Mouse (Mus musculus): ENCODE measurements around the gene Zfp729b. TPM values are rescaled to one million over a fixed set of nuclear protein-coding genes. Genes with fewer than 3 reads are reported as not detected.

Zfp729b gene
- polyA plus RNA-seq (2016; fragmentation: Nextera tagmentation; extraction: Ambion mirVana) = 2.1 and 2.6 TPM in 2 replicates

DNA sequence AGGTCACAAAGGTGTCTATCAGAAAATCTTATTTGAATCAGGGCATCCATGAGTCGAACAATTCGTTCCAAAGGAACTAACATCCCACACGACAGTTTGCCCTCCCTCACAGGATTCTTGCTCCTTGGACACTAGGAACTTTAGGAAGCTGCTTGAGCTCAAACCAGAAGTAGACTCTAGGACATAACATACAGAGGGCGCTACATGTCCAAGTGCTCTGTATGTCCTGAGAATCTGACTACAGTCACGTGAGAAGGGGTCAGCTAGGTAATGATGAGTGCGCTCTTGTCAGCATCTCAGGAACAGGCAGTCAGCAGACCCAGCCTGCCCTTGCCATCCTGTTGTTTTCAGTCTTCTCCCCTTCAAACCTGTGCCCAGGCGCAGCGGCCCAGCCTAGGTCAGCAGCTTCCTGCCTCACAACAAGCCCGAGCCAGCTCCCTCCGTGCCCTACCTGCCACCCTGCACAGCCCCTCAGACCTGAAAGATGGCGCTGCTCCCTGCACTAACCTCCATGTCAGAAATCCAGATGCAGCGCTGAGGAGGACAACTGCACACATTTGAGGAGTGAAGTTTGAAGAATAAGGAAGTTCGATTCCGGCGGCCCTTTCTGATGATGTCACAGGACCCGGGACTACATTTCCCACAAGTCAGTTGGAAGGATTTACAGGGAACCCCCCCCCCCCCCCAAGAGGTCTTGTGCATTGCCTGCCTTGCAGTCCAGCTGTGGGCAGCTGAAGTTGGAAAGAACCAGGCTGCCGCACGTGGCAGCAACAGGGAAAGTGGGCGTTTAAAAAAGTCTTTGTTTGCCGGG, at the start of gene Zfp729b:
Zfp729b (minus strand) TSS at position 642 of the 811 bp plus-strand sequence.
- Histone ChIP-seq H3K36me3 (peaks cover 2% of the 10 kb centered on the region; the same call in 1 of the 2 replicates), H3K4me3 (peak within 1 kb of the TSS; percentile 76), H3K27ac (peak within 1 kb of the TSS; percentile 85), H3K4me1 (0 out of 2 replicates have a peak, but pooled peaks cover 4% of the 10 kb centered on the region), H3K9me3 (peaks cover 5% of the 10 kb centered on the region; the same call in 1 of the 2 replicates), H3K27me3 (ENCODE audit: insufficient read depth, poor library complexity, severe bottlenecking) (no peaks in the 10 kb centered on the region)
- WGBS = 6% methylated on average over 20 of the region's 20 CpGs
- peak; percentile 96 for DNase-seq (ENCODE audit: low spot score)

DNA sequence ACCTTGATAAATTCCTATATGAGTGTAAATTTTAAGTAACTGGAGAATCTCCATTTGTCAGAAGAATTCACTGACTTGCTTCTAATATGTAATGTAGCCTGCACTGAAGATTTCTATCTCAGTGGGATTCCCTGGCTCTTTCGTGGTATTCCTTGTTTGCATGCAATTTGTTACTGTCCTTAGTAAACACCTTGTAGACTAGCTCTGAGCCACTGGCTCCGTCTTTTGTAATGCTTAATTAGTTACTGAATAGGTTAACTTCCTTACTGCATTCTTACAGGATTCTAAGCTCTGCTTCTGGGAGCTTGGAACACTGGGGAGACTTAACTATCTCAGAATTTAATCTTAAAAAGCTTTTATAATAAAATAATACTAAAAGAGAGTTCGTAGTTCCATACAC, 43.0 kb upstream of the Zfp729b start:
- Histone ChIP-seq H3K9me3 (no peaks in the 10 kb centered on the region), H3K27me3 (ENCODE audit: insufficient read depth, poor library complexity, severe bottlenecking) (no peaks in the 10 kb centered on the region), H3K4me1 (no peaks in the 10 kb centered on the region), H3K4me3 (no peak overlapping the region), H3K27ac (no peak overlapping the region), H3K36me3 (no peaks in the 10 kb centered on the region)
- WGBS = 44% methylated on average over 3 of the region's 3 CpGs
- no peak for DNase-seq (ENCODE audit: low spot score)

DNA sequence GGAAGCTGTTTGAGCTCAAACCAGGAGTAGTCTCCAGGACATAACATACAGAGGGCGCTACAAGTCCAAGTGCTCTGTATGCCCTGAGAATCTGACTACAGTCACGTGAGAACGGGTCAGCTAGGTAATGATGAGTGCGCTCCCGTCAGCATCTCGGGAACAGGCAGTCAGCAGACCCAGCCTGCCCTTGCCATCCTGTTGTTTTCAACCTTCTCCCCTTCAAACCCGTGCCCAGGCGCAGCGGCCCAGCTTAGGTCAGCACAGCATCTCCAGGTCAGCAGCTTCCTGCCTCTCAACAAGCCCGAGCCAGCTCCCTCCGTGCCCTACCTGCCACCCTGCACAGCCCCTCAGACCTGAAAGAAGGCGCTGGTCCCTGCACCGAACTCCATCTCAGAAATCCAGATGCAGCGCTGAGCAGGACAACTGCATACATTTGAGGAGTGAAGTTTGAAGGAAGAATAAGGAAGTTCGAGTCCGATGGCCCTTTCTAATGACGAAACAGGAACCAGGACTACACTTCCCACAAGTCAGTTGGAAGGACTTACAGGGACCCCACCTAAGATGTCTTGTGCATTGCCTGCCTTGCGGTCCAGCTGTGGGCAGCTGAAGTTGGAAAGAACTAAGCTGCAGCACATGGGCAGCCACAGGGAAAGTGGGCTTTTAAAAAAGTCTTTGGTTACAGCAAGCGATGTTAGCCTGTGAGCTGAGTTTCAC, 27.9 kb upstream of the Zfp729b start, which contains the start of the genes Gm49345 and Zfp729a:
Gm49345 (minus strand) TSS at position 476 of the 714 bp plus-strand sequence.
Zfp729a (minus strand) TSS at position 498 of the 714 bp plus-strand sequence.
- no peaks in the 10 kb centered on the region for H3K4me1 ChIP-seq
- H3K9me3 ChIP-seq = no peaks in the 10 kb centered on the region
- WGBS = 0% methylated on average over 19 of the region's 19 CpGs
- no peaks in the 10 kb centered on the region for H3K36me3 ChIP-seq
- no peaks in the 10 kb centered on the region for H3K27me3 ChIP-seq (ENCODE audit: insufficient read depth, poor library complexity, severe bottlenecking)
- peak; percentile 91 for DNase-seq (ENCODE audit: low spot score)
- H3K4me3 ChIP-seq = peak within 1 kb of the TSS; percentile 80
- peak within 1 kb of the TSS; percentile 86 for H3K27ac ChIP-seq

DNA sequence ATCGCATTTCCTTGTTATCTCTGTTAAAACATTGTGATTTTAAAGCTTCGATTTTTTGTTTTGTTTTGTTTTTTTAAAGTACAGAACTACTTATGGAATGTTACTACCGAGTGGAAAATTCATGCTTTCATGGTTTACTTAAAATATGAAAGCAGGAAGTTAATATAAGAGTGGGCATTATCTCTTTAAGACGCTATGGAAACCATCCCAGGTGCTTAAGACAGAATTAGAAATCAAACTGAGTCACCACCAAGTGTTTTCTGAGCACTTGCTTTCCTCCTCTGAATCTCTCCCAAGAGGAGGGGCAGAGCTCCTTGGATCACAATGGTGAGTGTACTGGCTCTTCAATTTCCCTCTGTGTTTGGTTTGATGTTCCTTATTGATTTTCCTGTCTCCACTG, 601 bp upstream of the Zfp729b start:
- Histone ChIP-seq H3K27ac (no peak overlapping the region), H3K4me3 (peak overlapping the region; percentile 76; the same call in 1 of the 2 replicates), H3K9me3 (peaks cover 5% of the 10 kb centered on the region; the same call in 1 of the 2 replicates), H3K27me3 (ENCODE audit: insufficient read depth, poor library complexity, severe bottlenecking) (no peaks in the 10 kb centered on the region), H3K36me3 (peaks cover 2% of the 10 kb centered on the region; the same call in 1 of the 2 replicates), H3K4me1 (0 out of 2 replicates have a peak, but pooled peaks cover 4% of the 10 kb centered on the region)
- 82% methylated on average over 4 of the region's 4 CpGs for WGBS
- DNase-seq (ENCODE audit: low spot score) = no peak

DNA sequence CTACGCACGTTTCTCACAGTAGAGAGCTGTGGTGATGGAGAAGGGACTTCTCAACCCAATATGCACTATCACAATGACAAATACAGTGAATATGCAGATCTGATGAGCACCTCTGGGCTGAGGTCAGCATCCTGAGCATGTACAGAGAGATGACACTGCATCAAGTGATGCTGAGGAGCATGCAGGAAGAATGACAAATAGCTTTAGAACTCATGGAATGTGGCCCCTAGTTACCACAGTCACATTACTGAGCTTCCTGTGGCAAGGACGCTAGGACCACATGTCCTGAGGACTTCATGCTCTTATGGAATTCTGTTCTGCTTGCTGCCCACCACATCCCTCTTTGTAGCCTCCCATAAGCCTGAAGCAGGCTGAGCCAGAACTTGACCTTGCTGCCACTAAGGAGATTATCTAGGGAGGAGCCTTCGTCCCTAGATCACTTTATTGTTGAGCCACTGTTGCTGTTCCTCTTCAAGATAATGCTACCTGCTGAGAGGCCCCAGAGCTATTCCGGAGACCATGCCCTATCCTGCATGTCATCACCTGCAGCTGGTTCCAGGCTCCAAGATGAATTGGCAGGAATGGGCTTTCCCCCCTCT, 36.8 kb downstream of the Zfp729b start:
- Histone ChIP-seq H3K4me3 (no peak overlapping the region), H3K36me3 (no peaks in the 10 kb centered on the region), H3K27me3 (ENCODE audit: insufficient read depth, poor library complexity, severe bottlenecking) (no peaks in the 10 kb centered on the region), H3K9me3 (no peaks in the 10 kb centered on the region), H3K27ac (no peak overlapping the region), H3K4me1 (no peaks in the 10 kb centered on the region)
- WGBS = 59% methylated on average over 5 of the region's 5 CpGs
- no peak for DNase-seq (ENCODE audit: low spot score)

DNA sequence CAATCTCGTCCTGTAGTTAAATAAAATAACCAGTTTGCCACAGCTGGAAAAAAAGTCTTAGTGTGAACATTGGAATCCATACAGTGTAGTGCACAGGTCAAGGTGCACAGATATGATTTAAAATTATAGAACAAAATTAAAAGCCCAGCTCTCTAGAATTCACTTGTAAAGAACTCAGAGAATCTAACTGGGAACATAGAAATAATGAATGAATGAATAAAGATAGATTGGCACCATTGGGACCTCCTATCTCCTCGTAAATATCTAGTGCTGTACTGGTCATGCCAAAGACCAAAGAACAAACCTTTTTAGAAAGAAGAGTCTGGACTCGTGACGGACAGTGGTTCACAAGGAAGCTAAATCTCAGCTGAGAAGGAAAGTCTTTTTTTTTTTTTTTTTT, 55.8 kb downstream of the Zfp729b start, which contains the start of gene Zfp748:
Zfp748 (minus strand) TSS at position 101 of the 400 bp plus-strand sequence.
- peak within 1 kb of the TSS; percentile 96 for H3K27ac ChIP-seq
- peak within 1 kb of the TSS; percentile 86 for H3K4me3 ChIP-seq
- H3K36me3 ChIP-seq = no peaks in the 10 kb centered on the region
- H3K27me3 ChIP-seq (ENCODE audit: insufficient read depth, poor library complexity, severe bottlenecking) = no peaks in the 10 kb centered on the region
- no peaks in the 10 kb centered on the region for H3K9me3 ChIP-seq
- peaks cover 6% of the 10 kb centered on the region for H3K4me1 ChIP-seq
- WGBS = 81% methylated on average over 4 of the region's 4 CpGs
- no peak for DNase-seq (ENCODE audit: low spot score)

DNA sequence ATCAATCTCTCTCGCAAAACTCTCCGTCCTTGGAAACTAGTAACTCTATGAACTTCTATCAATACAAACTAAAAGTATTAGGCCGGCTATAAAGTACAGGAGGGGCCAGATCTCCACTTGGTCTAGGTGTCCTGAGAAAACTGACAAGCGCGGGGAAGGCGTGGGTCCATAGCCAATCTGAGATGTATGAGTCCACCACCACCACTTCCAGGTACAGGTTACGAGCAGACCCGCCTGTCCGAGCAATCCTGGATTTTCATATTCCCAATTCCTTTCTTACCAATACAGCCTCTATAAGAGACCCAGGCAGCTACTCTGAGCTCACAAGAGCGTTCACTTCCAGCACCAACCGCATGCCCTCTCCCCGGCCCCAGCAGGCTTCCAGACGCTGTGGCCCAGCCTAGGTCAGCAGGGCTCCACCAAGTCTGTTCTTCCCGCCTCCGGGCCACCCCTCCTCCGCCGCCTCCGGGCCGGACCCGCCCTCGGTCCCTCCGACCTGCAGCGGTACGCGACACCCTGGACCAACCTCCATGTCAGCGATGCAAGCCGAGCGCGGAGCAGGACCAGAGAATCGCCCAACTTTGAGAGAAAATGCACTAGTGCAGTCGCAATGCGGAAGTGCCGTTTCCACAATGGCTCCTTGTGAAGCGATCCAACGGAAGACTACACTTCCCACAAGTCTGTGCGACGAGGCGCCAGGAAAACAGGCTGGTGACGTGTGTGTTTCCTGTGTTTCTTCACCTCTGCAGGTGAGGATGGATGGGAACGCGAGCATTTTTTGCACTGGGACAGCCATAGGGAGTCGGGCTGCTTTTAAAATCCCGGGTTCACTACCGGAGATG, 56.8 kb downstream of the Zfp729b start:
- 1% methylated on average over 44 of the region's 44 CpGs for WGBS
- peak; percentile 95 for DNase-seq (ENCODE audit: low spot score)
- H3K4me1 ChIP-seq = peaks cover 6% of the 10 kb centered on the region
- H3K9me3 ChIP-seq = no peaks in the 10 kb centered on the region
- H3K4me3 ChIP-seq = peak overlapping the region; percentile 86
- no peaks in the 10 kb centered on the region for H3K36me3 ChIP-seq
- no peaks in the 10 kb centered on the region for H3K27me3 ChIP-seq (ENCODE audit: insufficient read depth, poor library complexity, severe bottlenecking)
- peak overlapping the region; percentile 96 for H3K27ac ChIP-seq

DNA sequence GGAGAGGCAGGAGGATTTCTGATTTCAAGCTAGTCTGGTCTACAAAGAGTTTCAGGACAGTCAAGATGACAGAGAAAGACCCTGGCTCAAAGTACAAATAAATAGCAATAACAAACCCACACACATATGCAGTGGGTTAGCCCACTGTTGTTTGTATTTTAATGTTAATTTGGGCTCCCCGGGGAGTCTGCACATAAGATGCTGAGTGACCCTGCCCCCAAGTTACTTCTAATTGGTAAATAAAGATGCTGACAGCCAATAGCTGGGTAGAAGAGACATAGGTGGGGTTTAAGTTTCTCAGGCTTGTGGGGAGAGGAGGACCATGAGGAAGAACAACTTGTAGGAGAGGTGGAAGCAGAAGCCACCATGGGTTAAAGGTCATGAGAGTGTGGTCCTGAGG, 63.6 kb downstream of the Zfp729b start:
- Histone ChIP-seq H3K9me3 (no peaks in the 10 kb centered on the region), H3K27ac (no peak overlapping the region), H3K4me1 (no peaks in the 10 kb centered on the region), H3K4me3 (no peak overlapping the region), H3K36me3 (peaks cover 51% of the 10 kb centered on the region), H3K27me3 (ENCODE audit: insufficient read depth, poor library complexity, severe bottlenecking) (no peaks in the 10 kb centered on the region)
- DNase-seq (ENCODE audit: low spot score) = no peak
- 90% methylated on average over 1 of the region's 1 CpGs for WGBS

Other genes with a start within 250 kb of the Zfp729b start
- gene Gm28044, start 249.2 kb downstream of the Zfp729b start, polyA plus RNA-seq (2016; fragmentation: Nextera tagmentation; extraction: Ambion mirVana) = not detected in 2 replicates
- gene Zfp953, start 249.1 kb downstream of the Zfp729b start, polyA plus RNA-seq (2016; fragmentation: Nextera tagmentation; extraction: Ambion mirVana) = 0.59 and 0.84 TPM in 2 replicates
- gene Gm28041, start 234.0 kb downstream of the Zfp729b start, polyA plus RNA-seq (2016; fragmentation: Nextera tagmentation; extraction: Ambion mirVana) = 0.25 and 0.57 TPM in 2 replicates
- gene Zfp456, start 233.9 kb downstream of the Zfp729b start, polyA plus RNA-seq (2016; fragmentation: Nextera tagmentation; extraction: Ambion mirVana) = 1.2 and 1.4 TPM in 2 replicates
- gene Zfp429, start 209.9 kb downstream of the Zfp729b start, polyA plus RNA-seq (2016; fragmentation: Nextera tagmentation; extraction: Ambion mirVana) = 3.4 and 4.0 TPM in 2 replicates
- 0.69 and 1.2 TPM in 2 replicates for gene Zfp459, start 188.3 kb downstream of the Zfp729b start, polyA plus RNA-seq (2016; fragmentation: Nextera tagmentation; extraction: Ambion mirVana)
- gene Zfp874a, start 158.1 kb downstream of the Zfp729b start, polyA plus RNA-seq (2016; fragmentation: Nextera tagmentation; extraction: Ambion mirVana) = 5.7 and 6.2 TPM in 2 replicates
- gene Zfp874b, start 125.4 kb downstream of the Zfp729b start, polyA plus RNA-seq (2016; fragmentation: Nextera tagmentation; extraction: Ambion mirVana) = 1.4 and 2.1 TPM in 2 replicates
- gene Zfp58, start 109.2 kb downstream of the Zfp729b start, polyA plus RNA-seq (2016; fragmentation: Nextera tagmentation; extraction: Ambion mirVana) = 9.6 and 12.9 TPM in 2 replicates
- not detected in 2 replicates for gene Gm26965, start 83.6 kb downstream of the Zfp729b start, polyA plus RNA-seq (2016; fragmentation: Nextera tagmentation; extraction: Ambion mirVana)
- 14.9 and 16.7 TPM in 2 replicates for gene Zfp87, start 83.5 kb downstream of the Zfp729b start, polyA plus RNA-seq (2016; fragmentation: Nextera tagmentation; extraction: Ambion mirVana)
- gene Zfp748, start 55.9 kb downstream of the Zfp729b start, polyA plus RNA-seq (2016; fragmentation: Nextera tagmentation; extraction: Ambion mirVana) = 11.4 and 11.7 TPM in 2 replicates
- gene Gm49345, start 28.1 kb upstream of the Zfp729b start, polyA plus RNA-seq (2016; fragmentation: Nextera tagmentation; extraction: Ambion mirVana) = not detected in 2 replicates
- gene Zfp729a, start 28.1 kb upstream of the Zfp729b start, polyA plus RNA-seq (2016; fragmentation: Nextera tagmentation; extraction: Ambion mirVana) = 1.2 and 2.3 TPM in 2 replicates
- 7.5 TPM in 2 replicates for gene Zfp738, start 77.4 kb upstream of the Zfp729b start, polyA plus RNA-seq (2016; fragmentation: Nextera tagmentation; extraction: Ambion mirVana)
- 4.3 and 4.7 TPM in 2 replicates for gene Zfp65, start 119.5 kb upstream of the Zfp729b start, polyA plus RNA-seq (2016; fragmentation: Nextera tagmentation; extraction: Ambion mirVana)
- 2.7 and 3.4 TPM in 2 replicates for gene Zfp85, start 145.5 kb upstream of the Zfp729b start, polyA plus RNA-seq (2016; fragmentation: Nextera tagmentation; extraction: Ambion mirVana)
- gene Zfp493, start 170.0 kb upstream of the Zfp729b start, polyA plus RNA-seq (2016; fragmentation: Nextera tagmentation; extraction: Ambion mirVana) = 2.3 and 2.5 TPM in 2 replicates
- gene Zfp273, start 204.0 kb upstream of the Zfp729b start, polyA plus RNA-seq (2016; fragmentation: Nextera tagmentation; extraction: Ambion mirVana) = 4.3 and 5.6 TPM in 2 replicates
- 1.2 and 2.2 TPM in 2 replicates for gene Gm10037, start 221.4 kb upstream of the Zfp729b start, polyA plus RNA-seq (2016; fragmentation: Nextera tagmentation; extraction: Ambion mirVana)

All from heart, embryonic 10.5 days (tissue).